Mouse (Mus musculus) urinary bladder, postnatal 14 days (tissue): ENCODE results near the gene Mlc1.

Experiments
- DNase-seq: peaks from one replicate; pipeline ENCODE4 v3.0.0; 2021; ENCODE audit warnings: low spot score

The Mlc1 gene

DNA sequence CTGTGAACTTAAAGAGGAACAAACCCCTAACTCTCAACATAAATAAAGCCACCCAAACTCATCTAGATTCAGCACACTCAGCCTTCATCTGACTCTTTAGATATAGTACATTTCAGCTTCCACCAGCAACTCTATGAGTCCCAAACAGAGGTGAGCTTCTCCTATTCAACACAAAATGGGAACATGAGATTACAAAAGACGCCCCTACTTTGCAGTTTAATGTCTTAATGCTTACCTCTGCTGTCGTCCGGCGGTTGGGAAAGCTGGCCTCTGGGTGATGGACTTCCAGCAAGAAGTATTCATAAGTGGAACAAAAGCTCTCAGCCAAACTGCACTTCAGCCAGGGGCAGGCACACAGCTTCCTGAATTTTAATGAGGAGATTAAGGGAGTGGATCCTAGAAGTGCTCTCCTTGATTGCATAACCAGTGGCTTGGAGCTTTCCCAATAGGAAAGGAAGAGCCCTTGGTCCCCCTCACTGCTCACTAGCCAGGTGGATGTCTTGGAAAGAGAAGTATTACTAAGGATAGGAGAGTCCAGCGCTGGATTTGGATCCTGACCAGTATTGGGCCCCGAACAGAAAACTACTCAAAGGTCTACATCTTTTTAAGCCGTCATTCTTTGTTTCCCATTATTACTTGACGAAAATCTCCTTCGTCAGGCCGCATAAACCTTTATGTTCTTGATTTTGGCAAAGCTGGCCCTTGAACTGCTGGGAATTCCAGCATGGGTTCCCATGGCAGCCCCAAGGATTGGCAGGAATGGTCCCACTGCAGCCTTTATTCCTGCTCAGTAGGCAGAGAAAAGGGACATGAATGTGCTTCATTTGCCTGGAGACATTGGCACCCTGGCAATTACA, at the start of gene Mlc1:
TSS of gene Mlc1 (minus strand) at position 727 of the 857 bp plus-strand sequence.
- no peak for DNase-seq

DNA sequence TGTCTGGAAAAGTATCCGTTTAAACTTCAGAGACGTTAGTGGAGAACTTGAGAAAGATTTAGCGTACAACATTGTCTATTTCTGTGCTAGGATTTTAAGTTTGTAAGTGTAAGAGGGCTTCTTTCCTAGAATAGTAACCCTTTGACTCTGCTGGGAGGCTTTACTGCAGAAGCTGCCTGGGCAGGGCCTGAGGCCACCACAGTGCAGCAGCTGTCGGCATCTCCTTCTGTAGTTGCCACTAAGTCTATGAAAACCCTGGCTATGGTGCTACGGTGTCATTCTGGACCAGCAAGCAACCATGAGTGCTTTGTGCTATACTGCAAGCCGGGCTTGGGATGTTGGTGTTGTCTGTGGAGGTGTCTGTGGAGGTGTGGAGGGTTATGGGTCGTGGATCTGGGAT, 41.7 kb upstream of the Mlc1 start:
- no peak for DNase-seq

DNA sequence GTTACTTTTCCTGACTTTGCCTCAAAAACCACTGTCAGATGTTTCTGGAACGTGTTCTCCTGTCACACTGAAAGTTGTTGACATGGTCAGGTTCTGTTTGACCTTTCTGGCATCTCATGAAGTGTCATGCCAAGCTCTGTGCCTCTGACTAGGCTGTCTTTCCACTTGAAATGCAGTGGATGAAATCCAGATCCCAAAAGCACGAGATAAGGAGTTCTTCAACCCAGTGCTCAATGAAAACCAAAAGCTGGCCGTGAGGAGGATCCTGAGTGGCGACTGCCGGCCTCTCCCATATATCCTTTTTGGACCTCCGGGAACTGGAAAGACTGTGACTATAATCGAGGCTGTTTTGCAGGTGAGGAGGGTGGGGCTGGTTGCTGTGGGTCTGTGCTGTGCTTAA, 41.3 kb upstream of the Mlc1 start:
- DNase-seq, result no peak

DNA sequence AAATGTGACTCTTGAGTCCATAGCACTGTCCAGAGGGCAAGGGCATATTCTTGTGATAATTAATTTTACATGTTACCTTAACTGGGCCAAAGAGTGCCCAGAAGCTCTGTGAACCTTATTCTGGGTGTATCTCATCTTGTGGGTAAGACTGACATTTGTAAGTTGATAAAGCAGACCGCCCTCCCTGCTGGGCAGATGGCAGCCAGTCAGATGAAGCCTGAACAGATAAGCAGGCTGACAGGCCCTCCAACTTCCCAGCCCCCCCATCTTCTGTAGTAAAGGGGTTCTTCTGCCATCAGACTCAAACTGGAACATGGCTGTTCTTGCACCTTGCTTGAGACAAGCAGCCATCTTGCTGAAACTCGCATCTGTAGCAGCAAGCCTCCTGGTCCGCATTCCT, 37.9 kb upstream of the Mlc1 start:
- no peak for DNase-seq

DNA sequence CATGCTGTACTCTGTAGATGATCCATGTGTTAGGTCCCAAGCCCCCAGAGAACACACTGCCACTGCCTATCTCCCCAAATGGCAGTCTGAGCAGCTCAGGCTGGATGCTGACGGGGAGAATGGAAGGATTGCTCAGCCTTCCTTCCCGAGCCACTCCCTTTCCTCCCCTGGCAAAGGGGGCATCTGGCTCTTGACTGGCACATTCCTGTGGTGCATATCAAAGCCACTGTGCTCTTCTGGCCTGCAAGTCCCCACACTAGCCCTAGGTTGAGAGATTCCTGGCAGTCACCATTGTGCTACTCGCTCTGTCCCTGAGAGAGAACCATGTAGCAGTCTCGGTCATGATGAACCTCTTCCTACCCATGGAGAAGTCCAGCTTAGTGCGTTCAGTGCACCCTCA, 29.0 kb upstream of the Mlc1 start:
- no peak for DNase-seq

DNA sequence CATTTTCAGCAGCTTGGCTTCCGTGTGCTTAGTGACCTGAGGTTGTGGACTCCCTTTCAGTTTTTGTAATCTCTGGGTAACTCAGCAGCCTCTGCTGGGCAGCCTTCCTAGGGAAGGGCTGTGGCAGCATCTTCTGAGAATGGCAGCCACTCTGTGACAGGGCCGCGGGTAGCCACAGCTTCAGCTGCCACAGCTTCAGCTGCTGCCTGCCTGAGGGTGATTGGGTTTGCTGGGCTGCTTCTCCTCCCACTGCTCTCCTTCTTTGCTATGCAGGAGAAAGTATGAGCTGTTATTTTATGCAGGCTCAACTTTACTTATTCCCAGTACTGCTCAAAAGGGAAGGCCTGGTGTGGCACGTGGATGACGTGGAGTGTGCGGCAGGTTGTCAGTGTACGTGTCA, 28.2 kb upstream of the Mlc1 start:
- no peak for DNase-seq

DNA sequence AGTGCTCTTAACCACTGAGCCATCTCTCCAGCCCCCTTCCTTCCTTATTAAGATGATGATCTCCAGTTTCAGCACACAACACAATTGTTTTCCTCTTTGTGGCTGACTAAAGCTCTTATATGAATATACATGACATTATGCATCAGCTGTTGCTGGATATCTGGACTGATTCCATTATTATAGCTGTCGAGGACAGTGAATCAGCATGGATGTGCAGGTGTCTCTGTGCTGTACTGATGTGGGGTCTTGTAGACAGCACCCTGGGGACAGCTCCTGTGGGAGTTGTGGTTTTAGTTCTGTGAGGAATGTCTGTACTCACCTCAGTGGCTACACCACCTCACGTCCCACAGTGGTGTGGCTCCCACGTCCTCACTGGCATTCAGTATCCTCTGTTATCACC, 22.4 kb upstream of the Mlc1 start:
- no peak for DNase-seq

DNA sequence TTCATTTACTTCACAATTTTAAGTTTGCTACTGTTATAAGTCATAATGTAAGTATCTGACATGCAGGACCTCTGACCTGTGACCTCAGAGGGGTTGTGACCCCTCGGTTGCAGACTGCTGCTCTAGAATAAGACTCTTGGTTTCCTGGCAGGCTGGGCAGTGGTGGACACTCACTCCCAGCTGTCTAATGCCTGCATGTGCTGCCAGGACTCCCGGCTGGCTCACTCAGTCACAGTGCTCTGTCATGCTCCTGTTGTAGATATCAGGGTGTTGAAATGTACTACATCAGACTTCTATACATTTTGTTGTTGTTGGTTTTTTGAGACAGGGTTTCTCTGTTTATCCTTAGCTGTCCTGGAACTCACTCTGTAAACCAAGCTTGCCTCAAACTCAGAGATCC, 21.6 kb upstream of the Mlc1 start:
- DNase-seq, result no peak

DNA sequence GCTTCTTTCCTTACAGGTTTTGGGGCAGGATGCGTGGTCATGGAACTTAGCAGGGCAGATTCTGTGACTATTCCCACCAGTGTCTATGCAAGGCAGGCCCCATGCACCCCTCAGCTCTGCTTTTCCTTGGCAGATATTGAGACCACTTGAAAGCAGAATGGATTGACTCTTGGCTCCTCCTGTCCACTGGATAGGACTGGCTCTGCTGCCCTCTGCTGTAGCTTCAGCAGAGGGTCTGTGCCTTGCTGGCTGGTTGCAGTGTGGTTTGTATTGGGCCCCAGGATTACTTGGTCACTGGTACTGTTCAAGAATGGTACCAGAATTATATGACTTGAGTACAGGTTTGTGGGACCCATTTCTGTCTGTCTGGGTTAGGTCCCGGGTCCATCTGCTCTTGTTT, 20.3 kb upstream of the Mlc1 start:
- no peak for DNase-seq

DNA sequence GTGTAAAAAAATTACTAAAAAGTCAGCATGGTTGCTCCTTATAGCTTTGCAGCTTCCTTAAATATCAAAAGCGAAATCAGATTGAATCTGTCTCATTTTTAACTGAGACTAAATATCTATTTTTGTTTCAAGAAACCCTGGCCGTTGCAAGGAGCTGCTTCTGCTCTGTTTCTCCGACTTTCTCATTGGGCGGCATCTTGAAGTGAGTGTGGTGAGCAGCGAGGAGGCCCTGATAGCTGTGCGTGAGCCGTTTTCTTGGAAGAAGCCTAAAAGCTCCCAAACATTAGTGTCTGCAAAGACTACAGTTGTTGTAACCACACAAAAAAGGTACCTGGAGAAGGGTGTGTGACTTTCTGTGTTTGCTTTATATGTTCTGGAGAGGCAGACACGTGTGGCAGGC, 19.8 kb upstream of the Mlc1 start:
- no peak for DNase-seq

DNA sequence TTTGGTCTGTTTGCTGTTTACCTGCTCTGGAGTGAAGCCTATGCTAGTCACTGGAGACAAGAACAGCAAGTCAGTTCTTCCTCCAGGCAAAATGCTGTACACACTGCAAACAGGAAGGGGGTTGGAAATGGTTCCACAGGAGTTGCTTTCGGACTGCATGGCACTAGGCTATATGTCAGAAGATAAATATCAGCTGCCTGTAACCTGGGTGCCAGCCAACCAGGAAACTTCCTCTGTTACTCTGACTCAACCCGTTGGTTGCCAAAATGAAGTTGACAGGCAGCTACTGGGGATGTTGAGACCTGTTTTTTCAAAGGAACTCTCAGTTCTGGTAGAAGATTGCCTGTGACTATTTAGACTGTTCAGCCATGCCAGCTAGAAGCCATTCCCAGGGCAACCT, 10.4 kb upstream of the Mlc1 start:
- peak; percentile 79 for DNase-seq

DNA sequence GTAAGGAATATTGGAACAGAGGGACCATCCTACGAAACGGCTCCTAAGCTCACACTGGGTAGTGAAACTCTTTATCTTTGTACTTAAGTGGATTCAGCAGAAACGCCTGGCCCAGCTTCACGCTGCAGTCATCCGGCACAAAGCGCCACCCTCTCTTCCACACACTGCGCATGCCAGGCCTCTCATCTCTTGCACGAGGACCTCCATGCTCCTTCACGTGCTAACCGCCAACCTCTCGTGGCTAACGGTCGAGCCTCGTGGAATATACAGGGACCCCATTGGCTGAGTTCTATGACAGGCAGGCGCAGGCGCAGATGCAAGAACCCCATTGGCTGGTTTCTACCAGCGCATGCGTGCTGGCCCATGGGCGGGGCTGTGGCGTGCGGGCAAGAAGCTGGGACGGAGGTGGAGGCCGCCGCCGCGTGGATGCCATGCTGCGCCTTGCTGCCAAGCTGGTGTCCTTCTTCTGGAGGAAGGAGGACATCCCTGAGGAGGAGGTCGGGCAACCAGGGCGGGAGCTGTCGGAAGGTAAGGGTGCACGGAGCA, 3.8 kb upstream of the Mlc1 start, which contains the start of gene Mov10l1:
TSS of gene Mov10l1 (plus strand) at position 376 of the 546 bp plus-strand sequence.
- DNase-seq, result no peak

DNA sequence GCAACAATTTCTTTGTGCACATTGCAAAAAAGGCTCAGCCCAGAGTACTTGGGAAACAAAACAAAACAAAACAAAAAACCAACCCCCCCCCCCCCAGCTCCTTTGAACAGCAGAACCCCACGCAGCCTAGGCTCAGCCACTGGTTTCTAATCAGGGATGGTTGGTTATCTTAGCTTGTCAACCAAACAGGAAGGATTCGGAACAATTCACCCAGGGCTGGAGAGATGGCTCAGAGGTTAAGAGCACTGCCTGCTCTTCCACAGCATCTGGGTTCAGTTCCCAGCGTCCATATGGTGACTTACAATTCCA, 285 bp upstream of the Mlc1 start:
- no peak for DNase-seq

DNA sequence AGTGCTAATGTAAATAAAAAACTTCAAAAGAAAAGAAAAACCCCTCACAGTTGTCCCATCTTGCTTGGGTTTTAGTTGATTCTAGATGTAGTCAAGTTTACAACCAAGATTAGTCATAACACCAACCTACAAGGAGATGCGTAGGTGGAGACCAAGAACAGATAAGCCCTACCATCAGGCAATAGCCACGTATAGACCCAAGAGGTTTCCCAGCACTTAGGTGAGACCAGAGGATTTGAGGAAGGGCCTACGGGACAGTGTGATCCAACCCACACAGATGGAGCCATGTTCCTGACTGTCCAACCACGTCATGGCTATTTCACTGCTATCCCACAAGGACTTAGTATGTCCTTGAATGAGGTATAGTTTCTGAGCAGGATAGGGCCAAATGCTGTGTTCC, 6.5 kb downstream of the Mlc1 start:
- no peak for DNase-seq

DNA sequence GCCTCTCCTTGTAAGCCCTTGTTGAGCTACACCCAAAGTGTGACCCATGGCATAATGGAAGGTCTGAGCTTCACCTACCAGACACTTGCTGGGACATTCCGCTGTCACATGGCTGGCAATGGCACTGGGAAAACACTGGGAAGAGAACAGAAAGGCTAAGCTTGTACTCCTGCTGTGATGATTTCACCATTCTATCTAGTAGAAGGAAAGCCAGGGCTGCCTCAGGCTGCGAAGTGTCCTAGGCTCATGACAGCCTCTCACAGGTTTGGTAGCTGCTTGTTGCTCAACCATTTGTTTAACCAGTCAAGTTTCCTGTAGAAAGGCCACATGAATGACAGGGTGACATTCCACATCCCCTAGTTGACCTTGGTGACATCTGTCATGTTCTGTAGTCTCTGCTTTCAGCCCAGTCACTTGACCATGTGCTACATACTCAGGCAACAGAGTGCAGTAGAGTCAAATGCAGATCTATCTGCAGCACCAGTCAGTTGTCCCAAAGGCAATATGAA, 14.7 kb downstream of the Mlc1 start:
- no peak for DNase-seq

DNA sequence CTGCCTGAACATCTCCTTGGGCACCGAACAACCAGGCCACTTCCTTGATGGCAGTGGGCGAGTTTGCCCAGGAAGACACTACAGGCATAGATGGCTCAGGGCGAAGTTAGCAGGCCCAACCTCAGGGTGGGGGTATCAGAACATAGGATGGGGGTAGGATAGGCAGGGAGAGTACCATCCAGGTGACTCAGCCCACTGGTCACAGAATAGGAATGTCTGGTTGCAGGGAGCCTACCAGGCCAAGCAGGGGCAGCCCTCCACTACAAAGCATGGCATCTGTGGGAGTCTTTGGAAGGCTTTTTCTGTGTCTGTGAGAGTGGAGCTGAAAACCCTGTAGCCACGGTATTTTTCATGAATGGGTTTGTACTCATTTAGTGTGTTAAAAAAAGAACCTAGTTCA, 21.3 kb downstream of the Mlc1 start:
- DNase-seq, result no peak

DNA sequence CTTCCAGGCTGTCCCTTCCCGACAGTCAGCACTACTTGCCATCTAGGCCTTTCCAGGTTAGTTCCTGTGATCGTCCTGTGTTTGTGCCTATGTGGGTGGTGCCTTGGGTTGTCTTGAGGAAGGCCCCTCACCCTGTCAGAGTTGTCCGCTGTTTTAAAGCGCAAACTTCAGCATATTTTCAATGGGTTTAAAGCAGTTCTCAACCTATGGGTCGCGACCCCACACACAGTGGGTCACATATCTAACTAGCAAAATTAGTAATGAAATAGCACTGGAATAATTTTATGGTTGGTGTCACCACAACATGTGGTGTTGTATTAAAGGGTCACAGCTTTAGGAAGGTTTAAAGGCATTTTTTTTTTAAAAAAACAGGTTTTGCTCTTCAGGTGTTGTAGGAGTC, 23.5 kb downstream of the Mlc1 start:
- no peak for DNase-seq

DNA sequence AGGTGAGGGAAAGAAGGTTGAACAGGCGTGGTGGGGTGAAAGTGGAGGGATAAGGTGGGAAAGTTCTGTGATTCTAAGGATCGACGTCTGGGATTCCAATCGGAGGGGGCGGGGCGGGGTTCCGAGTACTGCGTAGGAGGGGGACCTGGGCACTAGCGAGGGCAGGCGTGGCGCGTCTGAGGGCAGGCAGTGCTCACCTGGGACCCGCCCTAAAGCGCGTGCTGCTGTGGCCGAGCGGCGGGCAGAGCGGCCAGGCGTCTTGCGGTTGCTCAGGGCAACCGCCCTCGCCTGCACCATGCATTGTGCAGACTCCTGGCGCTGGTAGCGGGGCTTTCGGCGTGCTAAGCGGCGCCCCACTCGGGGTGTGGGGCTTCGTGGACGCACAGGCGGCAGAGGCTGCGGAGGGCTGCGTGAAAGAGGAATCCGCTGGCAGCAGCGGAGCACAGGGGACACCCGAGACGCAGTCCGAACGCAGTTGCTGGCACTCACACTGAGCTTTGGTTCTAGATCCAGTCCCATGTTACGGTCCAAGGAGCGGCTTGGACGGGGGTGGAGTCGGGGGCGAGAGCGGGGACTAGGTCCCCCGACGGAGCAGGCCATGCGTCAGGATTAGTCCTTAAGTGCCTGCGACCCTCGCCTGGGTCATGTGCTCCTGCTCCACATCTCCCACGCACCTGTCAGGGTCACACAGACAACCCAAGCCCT, 24.3 kb downstream of the Mlc1 start, which contains the start of gene Ttll8:
TSS of gene Ttll8 (minus strand) at position 51 of the 705 bp plus-strand sequence.
- DNase-seq, result peak; percentile 30

DNA sequence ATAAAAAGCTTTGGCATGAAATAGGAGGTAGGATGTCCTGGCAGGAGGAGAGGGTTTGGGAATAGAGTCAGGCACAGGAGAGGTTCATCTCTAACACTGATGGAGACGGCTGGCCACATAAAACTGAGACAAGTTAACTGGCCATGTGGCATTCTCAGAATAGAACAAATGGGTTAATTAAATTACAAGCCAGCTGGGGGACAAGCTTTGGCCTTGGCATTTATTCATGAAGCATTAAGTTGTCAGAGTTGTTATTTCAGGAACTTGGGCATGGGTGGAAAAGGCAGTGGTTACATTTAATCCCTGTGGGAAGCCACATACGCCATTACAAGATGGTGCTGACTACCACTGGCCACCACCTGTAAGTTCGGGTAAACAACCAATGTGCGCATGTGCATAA, 27.6 kb downstream of the Mlc1 start:
- no peak for DNase-seq

DNA sequence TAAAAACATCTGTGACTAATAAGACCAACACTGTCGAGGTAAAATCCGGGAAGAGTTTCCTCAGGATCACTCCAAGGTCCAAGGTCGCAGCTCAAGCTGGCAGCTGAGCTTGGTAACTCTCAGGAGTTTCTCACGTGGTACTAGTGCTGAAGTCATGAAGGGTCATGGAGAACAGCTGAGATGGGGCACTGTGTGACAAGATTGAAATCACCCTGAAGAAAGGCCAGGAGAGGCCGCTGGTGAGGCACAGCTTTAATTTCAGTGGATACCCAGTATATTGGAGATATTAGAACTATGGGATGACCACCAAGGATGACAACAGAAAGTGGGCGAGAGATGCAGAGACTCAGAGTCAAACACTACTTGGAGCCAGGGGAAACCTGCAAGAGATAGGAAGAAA, 32.0 kb downstream of the Mlc1 start:
- no peak for DNase-seq

DNA sequence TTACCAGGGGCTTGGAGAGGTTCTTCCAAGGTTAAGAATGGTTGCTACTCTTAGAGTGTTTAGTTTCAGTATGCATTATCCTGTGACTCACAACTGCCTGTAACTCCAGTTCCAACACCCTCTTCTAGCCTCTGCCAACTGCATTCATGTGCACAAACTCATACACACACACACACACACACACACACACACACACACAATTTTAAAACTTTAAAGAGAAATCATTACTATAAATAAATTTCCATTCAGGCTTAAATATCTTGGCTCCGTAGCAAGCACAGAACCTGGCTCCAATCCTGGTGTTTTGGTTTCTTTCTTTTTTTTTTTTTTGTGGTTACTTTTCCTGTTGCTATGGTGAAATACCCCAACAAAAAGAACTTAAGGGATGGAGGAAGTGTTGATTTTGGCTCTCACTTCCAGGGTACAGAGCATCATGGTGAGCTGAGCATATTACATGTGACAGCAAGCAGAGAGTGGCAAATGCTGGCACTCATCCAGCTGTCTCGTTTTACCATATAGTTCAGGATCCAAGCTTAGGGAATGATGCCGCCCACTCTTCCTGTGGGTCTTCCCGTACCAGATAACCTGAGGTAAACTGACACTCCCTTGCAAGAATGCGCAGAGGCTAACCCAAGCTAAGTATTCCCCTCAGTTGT, 34.8 kb downstream of the Mlc1 start:
- no peak for DNase-seq

DNA sequence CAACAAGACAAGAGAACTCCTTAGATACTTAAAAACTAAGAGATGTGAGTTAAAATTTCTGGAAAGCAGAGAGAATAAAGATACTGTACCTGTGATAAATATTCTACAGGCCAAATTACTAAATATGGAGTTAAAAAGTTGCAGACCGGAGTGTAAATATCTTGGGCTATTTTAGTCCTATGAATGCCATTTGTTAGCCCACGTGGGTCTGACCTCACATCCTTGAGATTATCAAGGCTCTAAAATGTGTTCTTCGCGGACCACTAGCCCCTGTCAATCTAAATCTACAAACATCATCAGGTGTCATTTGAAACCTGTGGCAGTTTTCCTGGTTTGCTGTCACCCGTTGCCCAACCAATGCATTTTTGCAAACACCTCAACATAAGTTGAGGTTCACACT, 36.0 kb downstream of the Mlc1 start:
- DNase-seq, result no peak

DNA sequence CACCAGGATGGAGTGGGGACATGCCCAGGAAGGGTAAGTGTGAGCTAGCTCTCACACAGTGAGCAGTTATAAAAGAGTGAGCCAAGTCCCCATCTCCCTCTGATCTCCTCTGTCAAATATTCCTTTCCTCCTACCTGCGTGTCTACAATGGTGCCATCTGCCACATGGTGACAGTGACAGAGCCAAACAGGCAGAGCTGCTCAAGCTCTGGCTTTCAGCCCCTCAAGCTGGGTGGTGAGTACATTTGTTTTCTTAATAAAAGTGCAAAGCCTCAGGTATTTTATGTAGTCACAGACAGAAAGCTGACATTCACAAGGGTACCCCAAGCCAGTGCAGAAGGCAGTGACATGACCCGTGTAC, 41.5 kb downstream of the Mlc1 start:
- DNase-seq, result no peak
